Mouse (Mus musculus): ENCODE data around the gene Prkar1b.
A peak's percentile ranks its signal among the peaks of the same experiment; 100 is the strongest.

Gene Prkar1b

DNA sequence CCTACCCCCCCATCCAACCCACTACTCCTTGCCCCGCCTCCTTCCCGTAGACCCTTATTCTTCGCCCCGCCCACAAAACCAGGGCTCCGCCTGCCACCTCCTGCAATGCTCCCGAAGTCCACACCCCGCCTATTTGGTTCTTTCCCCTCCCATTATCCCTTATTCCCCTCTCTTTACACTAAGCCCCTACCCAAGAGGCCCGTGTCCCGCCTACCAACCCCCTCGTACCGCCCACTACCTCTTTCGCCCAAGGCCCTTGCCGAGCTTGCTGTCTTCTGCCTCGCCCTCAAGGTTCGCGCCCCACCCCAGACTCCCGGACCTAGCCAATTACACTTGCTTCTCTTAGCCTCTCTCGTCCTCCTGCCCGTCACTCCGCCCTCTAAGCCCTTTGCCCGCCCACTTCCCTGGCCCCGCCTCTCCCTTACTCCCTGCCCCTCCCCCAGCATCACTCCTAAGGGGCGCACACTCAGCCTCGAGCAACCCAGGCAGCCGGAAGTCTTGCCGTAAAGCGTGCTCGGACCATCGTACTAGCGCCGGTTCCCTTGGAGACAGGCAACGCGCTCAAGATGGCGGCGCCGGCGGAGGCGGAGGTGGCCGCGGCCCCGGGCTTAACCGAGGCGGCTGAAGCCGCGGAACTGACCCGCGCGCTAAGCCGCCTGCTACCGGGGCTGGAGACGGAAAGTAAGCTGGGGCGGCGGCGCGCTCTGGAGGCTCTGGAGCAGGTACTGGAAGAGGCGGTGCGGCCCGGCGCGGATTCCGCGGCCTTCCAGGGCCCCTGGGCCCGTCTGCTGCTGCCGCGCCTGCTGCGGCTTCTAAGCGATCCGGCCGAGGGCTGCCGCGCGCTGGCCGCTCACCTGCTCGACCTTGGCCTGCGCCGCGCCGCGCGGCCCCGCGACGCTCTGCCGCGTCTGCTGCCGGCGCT is at the start of gene Prkar1b, which contains the start of gene Dnaaf5:
Prkar1b (minus strand) TSS at position 321 of the 922 bp plus-strand sequence.
Dnaaf5 (plus strand) TSS at position 543 of the 922 bp plus-strand sequence.
- DNase-seq (ENCODE audit: low spot score): peak; percentile 97

DNA sequence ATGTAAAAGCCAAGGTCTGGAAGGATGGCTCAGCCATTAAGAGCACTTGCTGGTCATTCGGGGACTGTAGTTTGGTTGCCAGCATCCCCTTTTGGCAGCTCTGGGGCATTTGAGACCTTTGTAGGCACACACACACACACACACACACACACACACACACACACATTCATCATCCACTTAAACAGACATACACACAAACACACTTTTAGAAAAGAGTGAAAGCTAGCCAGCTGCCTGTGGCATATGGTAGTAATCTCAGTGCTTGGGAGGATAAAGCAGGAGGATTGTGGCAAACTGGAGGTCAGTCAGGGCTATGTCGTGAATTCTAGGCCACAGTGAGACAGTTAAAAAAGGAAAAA is 49.8 kb upstream of the Prkar1b start:
- no peak for DNase-seq (ENCODE audit: low spot score)

DNA sequence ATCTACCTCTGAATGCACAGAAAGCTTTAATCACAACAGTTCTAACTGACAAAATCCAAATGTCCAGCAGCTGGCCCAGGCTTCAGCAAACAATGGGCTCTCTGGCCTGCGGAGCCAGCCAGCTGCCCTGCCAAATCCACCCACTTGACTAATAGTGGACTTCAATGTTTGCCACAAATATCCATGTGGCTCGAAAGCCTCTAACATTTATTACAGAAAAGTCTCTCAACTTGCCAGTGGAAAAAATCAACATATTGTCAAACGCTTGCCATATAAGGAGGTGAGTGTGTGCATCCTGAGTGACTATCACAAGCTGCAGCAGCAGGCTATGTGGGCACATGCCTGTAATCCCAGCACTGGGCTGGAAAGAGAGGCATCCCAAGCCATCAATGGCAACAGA is 49.0 kb upstream of the Prkar1b start:
- no peak for DNase-seq (ENCODE audit: low spot score)

DNA sequence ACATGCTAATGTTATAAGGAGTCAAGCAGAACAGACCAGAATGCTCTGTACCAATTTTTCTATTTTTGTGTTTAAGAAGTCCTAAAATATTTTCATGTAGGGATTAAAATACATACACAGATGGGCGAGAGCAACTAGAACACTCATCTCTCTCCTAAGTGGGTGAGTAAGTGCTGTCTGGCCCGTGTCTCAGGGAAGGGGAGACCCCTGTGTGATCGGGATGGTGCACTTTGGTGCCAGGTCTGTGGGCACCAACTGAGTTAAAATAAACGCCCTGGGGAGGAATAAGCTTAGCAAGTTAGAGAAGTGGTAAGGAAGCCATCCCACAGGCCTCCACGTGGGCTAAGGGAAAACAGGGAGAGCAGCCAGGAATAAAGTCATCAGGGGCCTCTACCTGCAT is 41.2 kb upstream of the Prkar1b start:
- DNase-seq (ENCODE audit: low spot score): no peak

DNA sequence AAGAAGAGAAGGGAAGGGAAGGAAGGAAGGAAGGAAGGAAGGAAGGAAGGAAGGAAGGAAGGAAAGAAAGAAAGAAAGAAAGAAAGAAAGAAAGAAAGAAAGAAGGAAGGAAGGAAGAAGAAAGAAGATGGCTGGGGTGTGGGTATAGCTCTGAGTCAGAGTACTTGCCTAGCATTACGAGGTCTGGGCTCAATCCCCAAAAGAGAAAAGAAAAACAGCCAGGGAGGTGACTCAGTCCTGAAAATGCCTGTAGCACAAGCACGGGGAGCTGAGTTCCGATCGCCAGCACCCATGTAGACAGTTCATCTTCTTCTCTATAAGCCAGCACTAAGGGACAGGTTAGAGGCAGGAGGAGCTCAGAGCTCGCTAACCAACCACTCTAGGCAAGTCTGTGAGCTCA is 39.9 kb upstream of the Prkar1b start:
- no peak for DNase-seq (ENCODE audit: low spot score)

DNA sequence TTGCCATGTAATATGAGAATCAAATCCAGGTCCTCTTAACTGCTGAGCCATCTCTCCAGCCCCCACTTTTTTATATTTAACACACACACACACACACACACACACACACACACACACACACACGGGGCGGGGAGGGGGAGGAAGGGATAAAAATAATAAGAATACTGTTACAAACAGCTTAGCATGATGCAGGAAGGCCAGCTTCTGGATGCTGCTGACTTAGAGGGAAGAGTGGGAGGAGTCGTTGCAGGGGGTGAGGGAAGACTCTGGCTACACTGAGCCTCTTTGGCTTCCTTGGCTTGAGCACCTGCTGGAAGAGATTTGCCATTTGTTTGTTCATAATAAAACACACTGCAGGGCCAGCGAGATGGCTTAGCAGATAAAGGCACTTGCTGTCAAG is 35.1 kb upstream of the Prkar1b start:
- DNase-seq (ENCODE audit: low spot score): no peak

DNA sequence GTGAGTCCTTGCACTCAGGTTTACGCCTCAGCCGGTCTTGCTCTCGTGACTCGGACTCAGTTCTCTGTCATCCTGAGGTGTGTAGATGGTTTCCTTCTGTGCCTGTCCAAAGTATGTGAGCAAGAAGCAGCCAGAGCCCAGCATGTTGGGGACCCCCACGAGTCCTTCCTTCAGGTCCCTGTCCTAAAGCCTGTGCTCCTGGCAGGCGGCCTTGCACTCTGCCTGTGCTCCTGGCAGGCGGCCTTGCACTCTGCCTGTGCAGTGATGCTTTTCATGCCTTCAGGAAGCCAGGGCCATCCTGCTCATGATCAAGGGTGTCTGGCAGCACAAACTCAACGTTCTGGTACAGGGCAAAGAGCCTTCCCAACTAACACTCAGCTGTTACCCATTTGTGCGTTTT is 33.8 kb upstream of the Prkar1b start:
- DNase-seq (ENCODE audit: low spot score): no peak

DNA sequence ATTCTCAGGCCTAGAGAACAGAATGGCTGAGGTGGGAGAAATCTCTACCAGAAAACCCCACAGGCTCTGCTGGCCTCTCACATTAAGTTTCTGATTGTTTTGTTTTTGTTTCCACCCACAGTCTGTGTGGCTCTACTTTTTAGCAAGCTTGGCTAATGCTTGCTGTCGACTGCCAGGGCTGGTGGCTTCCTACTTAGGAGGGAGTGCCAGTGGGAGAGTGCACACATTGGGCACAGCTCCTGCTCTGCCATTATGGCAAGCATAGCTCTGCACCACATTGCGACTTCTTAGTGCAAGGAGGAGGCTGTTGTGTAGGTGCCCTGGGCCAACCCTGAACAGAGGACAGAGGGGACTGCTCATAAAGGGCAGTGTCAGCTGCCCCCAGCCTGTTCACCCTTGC is 33.3 kb upstream of the Prkar1b start:
- DNase-seq (ENCODE audit: low spot score): no peak

DNA sequence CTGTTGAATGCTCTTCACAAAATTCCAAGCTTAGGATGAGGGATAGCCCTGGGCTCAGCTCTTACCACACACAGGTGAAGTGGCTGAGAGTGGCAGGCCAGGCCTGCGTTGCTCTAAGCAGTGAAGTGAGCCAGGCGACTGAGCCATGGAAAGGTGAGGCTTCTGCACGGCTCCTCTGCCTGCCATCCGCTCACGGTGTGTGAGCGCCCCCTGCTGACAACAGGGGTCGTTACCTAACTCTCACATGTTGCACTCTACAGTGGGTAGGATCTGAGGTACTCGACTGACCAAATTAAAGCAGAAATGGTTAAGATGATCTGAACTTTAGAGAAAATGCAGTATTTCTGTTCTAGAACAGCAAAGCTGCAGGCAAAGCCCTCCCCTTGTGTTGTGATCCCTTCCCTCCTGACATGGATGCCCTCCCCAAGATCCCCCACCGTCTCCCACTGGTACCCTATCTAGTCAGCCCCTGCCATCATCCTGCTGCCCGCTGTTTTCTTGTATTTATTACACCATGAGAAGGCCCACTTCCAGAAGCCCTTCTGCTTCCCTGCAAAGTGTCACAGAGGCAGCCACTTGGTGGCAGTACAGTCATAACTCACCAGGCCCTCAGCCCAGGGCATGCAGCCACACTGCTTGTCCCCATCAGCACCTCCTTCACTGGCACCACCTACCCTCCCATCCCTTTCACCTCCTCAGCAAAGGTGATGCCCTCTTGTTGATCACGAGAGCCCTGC is 29.3 kb upstream of the Prkar1b start:
- peak; percentile 81 for DNase-seq (ENCODE audit: low spot score)

DNA sequence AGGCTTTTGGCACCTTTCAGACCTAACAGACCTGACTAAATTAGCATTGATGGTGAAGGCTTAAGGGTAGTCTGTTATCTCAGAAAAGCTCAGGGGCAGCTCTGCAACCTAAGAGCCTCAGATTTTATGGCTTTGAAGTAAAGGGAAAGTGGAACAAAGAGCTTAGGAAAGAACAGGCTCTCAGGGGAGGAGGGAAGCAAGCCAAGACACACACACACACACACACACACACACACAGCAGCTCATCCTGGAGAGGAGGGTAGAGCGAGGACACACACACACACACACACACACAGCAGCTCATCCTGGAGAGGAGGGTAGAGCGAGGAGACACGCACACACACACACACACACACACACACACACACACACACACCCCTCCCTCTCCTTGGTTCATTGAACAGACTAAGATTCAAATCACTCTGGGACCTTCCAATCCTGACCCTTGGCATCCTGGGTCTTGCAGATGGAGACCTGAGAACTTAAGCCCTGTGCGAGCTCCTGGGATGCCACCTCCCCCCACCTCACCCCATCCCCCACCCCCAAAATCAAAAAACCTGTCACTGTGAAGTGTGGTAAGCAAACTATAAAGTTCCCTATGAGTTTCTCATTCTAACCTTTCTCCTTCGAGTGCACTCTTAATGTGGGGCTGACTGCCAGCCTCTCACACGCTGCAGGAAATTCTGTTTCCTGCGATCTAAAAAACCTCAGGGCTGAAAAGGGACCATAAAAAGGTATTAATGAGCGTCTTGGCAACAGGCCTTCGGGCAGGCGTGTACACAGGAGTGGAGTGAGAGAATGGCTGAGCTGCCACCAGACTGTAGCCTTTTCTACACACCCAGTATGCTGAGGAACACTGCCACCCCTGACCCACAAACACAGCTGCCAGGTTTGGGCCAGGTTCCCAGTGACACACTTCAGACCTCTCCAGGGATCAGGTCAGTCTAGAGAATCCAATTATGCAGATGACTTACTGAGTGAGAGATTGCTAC is 25.1 kb upstream of the Prkar1b start:
- no peak for DNase-seq (ENCODE audit: low spot score)

DNA sequence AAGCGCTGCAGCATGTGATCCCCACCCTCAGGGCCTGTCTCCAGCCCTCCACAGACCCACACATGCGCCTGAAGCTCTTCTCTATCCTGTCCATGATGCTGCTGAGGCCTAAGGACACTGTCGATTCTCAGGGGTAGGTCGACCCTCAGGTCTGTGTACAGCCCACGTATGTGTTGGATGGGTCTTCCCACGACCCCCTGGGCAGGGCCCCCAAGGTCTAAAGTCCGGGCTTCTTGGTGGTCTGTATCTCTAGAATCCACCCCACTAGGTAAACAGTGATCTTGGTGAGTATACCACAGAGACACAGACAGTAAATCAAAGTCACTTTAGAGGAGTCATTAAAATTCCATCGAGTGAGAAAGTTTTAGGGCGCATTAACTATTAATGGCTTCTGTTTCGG is 24.3 kb upstream of the Prkar1b start:
- DNase-seq (ENCODE audit: low spot score): no peak

DNA sequence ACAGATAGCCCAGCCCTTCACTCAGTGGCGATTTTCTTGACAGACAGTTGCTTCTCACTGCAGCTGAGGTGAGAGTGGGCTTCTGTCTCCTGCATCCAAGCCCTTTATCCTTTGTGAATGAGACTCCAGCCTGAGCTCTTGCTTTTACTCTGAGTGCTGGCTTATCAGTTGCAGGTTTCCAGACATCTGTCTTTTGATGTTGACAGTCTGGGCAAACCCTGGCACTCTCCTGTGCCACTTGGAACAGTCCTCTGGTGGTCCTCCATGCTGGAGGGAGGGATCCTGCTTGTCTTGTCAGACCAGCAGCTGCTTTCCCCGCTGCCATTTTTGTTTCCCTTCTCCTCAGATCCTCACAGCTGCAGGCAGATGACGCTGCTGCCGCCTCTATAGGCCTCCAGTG is 22.1 kb upstream of the Prkar1b start:
- DNase-seq (ENCODE audit: low spot score): no peak

DNA sequence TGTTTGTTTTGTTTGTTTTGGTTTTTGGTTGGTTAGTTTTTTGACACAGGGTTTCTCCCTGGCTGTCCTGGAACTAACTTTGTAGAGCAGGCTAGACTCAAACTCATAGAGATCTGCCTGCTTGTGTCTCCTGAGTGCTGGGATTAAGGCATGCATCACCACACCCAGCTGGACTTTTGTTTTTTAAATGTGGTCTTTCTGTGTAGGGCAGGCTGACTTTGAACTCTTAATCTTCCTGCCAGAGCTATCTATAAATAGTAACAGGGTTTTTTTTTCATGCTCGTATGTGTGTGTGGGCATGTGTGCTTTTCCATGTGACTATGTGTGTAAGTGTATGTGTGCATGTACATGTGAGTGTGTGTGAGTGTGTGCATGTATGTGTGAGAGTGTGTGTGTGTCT is 17.7 kb upstream of the Prkar1b start:
- no peak for DNase-seq (ENCODE audit: low spot score)

DNA sequence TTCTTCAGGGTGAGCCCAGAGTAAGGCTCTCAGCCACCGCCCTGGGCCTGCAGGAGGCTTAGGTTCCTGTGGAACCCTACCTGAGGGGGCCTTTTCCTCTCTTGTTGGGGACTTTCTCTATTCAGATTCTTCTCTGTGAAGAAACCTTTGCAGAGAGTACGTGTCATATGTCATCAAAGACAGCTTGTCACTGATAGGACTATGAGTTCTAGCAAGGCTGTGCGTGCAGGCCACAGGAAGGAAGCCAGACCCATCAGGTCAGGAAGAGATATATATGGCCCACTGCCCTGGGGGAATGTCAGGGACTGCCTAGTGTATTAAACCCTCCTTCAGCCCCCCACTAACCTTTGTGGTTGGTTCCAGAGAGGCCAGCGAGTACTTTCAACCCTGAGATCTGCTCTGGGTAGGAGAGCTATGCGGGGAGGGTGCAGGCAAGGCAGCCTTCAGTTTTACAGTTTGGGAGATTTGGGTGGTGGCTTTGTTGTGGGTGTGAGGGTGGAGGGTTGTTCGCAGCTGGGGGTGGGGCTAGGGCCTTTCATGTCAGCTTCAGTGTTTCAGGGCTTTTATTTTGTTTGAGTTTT is 17.1 kb upstream of the Prkar1b start:
- DNase-seq (ENCODE audit: low spot score): no peak

DNA sequence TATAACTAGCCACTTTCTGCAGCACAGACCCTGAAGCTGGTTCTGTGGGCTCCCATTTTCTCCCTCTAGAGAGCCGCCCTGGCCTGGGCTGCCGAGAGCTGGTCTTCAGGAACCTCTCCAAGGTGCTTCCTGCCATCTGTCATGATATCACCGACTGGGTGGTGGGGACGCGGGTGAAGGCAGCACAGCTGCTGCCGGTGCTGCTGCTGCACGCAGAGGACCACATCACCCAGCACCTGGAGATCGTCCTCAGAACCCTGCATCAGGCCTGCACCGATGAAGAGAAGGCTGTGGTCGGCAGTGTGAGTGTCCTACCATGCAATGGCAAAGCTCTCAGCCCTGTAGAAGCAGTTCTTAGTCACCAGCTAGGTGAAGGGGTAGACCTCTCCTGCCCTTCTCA is 11.8 kb upstream of the Prkar1b start:
- DNase-seq (ENCODE audit: low spot score): no peak

DNA sequence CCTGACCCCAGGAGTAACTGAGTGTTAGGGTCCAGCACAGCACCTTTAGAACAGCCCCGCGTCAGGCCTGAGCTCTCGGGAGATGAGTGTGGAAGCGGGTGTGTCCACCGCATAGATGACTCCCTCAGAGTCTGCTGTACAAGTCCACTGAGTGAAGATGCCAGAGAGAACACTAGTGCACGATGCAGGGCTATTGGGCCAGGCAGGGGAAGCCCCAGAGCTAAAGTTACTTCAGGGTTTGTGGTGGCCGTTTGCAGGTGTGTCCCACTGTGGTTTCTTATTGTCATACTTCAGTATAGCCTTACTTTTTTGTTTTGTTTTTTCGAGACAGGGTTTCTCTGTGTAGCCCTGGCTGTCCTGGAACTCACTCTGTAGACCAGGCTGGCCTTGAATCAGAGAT is 11.1 kb upstream of the Prkar1b start:
- DNase-seq (ENCODE audit: low spot score): no peak

DNA sequence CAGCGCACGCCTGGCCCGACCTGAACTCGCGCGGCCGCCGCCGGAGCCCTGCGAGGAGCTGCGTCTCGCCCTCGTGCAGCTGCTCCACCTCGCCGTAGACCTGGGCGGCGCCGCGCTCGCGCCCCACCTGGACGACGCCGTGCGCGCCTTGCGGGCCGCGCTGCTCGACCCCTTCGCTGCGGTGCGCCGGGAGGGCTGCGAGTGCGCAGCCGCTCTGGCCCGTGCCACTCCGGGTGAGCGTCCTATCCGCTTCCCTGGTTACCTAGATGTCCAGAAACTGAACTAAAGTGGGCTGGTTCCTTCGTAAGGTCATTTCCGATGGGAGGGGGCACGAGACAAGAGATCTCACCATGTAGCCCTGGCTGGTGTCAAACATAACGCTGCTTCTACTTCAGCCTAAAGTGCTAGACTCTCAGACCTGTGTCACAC is 816 bp upstream of the Prkar1b start:
- DNase-seq (ENCODE audit: low spot score): peak; percentile 32

DNA sequence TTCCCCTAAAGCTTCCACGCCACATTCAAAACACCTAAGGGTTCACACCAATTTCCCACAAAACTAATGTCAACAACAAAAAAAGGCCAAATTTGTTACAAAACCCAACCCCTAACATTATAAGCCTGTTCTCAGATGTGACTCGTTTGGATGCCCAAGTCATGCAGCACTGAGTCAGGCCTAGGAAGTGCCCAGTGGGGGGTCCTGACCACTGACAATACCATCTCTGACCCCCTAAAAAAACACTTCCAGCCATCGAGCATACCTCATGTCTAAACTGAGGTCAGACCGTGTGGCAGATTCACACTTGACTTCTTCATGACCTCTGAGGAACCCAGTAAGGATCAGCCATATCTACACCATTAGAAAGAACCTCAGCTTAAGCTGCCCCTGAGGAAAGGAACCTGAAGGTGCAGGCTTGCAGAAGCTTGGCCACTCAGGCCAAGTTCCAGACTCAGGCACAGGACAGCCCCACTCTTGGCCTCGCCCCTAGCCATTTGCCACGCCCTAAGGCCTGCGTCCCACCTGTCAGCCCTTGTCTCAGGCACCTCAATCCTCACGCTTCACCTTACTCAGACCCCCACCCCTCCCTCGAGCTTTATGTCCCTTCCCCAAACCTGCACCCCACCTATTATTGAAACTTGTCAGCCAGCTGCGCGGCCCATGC is 662 bp downstream of the Prkar1b start:
- DNase-seq (ENCODE audit: low spot score): no peak

DNA sequence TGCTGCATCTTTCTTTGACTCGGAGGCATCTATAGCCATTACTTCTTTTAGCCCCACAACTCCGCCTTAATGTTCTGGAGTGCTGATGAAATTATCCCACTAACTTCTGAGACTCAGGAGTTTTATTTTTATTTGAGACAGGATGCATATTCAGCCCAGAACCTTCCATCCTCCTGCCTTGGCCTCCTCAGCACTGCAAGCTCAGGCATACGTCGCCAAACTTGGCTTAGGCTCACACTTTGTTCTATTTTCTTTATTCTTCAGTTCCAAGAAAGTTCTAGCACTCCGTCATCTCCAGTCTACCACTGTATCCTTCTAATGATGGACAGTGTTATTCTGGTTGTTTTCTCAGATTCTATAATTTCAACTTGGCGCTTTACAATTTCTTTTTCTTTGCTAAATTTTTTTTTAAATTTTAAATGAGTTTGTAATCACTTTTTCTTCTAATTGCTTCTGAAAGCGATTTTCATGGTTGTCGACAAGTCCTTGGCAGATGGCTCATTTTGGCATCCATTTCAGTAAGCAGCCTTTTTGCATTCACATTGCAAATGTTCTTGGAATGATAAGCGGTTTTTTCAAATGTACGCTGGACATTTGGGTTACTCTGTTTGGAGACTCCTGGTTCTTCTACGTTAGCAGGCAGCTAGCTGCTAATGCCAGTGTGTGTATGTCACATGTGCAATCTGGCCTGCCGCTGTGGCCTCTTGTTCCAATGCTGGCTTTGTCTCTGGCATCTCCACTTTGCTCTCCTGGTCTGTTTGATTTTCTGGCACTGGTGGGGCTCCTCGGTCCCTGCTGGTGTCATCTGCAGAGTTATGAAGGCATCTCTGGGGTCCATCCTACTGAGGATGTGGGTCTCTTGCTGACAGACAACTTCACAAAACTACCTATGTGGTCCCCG is 2.4 kb downstream of the Prkar1b start:
- no peak for DNase-seq (ENCODE audit: low spot score)

DNA sequence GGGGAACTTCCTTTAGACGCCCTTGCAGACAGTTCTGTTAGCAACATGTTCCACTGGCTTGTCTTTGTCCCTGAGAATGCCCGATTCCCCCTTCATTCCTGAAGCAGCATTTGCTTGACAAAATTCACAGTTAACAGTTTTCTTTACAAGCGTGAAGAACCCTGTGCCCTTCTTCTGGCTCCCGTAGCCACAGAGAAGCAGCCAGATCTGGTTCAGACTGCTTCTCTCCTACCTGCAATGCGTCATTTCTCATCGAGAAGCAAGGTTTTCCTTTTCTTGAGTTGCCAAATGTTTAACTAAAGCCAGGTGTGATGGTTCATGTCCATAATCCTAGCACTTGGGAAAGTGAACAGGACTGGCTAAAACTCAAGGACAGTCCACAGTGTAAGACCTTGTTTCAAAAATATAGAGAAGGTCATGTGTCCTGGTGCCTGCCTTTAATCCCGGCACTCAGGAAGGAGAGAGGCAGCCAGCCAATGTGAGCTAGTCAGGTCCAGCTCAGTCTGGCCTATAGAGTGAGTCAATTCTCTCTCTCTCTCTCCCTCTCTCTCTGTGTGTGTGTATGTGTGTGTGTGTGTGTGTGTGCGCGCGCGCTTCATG is 3.2 kb downstream of the Prkar1b start:
- DNase-seq (ENCODE audit: low spot score): no peak

All from urinary bladder, postnatal 14 days (tissue).